Mouse (Mus musculus): ENCODE measurements around the gene Pak6.

Gene Pak6

DNA sequence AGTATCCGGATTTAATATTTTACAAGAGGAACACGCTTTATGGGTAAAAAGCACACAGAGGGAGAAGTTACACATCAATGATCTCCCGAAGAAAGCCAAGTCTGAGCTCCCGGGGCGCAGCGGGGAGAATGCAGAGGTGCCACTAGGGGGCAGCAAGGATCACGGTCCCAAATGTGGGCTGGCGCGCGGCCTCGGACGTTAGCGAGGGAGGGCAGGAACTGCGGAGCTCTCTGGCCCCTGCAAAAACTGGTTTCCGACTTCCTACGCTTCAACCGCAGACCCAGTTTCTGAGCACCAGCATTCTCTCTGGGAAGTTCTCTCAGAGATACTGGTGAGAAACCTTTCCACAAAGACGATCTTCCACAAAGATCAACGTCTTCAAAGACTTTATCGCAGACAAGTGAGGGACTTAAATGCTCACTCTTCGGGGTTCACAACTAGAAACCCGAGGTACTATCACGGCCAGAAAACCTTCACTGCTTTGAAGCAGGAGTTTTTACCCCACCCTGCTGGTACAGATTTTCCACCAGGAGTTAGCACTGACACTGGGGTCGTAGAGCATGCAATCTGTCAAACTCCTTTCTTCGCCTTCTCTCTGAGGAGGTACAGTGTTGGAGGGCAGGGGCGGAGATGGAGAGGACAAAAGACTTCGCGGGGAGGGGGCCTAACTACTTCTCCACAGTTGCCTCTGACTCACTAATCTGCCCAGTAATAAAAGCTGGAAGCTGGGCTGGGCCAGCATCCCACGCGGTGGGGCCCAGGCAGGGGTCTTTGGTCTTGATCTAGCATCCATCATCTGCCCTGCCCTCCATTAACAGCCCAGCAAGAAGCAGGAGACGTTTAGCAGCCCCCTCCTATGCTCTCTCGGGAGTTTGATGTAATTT is 37.3 kb downstream of the Pak6 start:
- peak; percentile 76 for DNase-seq (ENCODE audit: low read depth)

DNA sequence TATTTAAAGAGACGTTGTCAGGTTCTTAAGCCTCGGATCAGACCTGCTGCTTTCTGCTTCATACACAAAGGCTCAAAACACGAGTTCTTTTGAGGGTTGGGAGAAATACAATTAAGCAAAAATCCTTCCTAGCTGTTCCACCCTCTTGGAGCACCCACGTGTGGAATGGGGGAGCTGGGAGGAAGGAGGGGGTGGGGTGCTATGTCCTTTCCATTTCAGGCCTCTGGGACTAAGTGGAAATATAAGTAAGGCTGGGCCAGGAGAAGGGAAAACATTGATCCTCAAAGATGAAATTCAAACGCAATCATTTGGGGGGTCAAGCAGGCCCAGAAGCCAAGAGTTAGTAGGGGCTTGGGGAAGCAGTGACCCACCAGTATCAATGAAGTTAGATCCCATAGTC is 38.1 kb downstream of the Pak6 start:
- no peak for DNase-seq (ENCODE audit: low read depth)

- DNase-seq (ENCODE audit: low read depth): no peak
These were observed 39.1 kb downstream of the Pak6 start for GRCm38 (mm10) chr2:118701971-118702882.

DNA sequence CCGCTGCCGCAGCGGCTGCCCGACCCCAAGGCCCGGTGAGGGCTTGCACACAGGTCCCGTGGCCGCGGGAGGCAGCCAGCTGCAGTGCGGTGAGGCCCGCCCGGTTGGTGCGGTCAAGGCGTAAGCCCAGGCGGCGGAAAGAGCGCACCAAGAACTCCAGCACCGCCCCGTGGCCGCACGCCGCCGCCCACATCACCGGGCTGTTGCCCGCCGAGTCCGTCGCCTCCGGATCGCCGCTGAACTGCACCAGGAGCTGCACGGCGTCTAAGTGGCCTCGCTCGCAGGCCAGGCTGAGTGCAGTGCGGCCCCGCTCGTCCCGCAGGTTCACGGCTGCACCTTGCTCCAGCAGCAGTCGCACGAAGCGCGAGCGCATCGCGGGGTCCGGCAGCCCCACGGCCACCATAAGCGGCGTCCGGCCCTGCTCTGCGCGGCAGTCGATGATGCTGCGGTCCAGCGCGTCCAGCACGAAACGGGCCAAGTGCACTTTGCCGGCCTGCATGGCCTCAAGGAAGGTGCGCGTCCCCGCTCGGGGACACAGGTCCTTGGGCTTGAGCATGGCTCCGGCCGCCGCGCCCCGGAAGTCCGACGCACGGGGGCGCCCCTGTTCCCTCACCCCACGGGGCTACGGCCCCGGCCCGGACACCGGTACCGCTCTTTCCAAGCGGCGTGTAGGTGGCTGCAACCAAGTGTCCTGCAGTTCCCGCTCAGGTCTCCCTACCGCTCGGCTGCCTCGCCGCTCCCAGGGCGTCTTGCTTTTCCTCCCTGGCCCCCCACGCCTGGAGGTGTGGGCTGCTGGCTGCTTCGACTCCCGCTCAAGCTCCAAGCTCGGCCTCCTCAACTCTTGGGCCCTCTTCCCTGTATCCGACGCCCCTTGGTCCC is 40.0 kb downstream of the Pak6 start:
- DNase-seq (ENCODE audit: low read depth): no peak

DNA sequence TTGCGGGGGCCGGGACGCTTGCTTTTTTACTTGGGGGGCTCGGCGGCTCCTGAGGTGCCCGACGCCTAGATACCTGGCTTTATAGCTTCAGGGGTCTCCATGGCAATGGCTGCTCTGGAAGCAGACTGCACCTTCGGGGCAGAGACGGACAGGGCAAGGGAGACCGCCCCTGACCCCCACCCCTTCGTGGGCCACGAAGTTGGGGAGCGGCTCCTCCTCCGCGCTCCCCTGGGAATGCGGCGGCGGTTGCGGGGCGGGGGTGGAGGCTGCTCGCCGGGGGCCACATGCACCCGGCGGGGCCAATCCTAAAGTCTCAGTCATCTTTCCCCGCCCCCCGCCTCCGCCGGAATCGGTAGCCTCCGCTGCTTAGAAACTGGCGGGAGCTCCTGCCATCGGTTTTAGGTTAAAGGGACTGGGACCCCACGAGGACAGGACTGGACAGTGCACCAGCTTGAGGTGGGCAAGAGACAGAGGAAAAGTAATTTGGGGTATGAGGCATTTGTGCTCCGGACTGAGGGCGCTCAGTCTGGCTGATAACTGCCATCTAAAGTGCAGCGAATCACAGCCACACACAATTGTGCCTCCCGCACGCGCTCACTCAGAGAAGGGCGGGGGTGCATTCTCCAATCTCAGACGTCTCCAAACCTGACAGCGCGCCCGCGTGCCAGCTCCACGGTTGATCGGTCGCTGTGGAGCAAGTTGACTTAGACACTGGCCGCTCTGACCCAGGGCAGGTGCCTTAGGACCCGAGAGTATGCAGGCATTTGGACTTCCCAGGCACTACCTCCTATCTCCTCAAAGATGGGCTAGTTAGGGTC is 41.0 kb downstream of the Pak6 start, which contains the start of gene Ankrd63:
Gene Ankrd63 (minus strand): TSS at position 51 of the 818 bp plus-strand sequence.
- DNase-seq (ENCODE audit: low read depth): no peak

DNA sequence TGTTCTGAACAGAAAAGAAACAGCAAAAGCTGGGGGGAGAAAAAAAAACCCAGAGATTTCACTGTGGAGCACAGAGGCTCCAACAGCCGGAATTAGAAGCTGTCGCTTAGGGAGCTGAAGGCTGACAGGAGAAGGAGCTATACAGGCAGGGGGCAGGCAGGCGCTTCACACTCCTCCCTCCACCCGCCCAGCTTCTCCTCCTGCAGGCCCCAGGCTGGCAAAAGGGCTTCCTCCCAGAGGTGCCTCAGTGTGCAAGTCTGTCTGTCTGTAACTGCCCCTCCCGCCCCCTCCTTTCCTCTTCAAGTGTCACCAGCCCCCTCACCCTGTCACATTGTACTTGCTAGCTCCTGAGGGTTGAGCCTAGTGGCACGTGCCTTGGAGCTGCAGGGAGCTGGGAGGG is 43.3 kb downstream of the Pak6 start:
- no peak for DNase-seq (ENCODE audit: low read depth)

GRCm38 (mm10) chr2:118708472-118708871 is 45.4 kb downstream of the Pak6 start:
- no peak for DNase-seq (ENCODE audit: low read depth)

GRCm38 (mm10) chr2:118709655-118710221 is 46.6 kb downstream of the Pak6 start:
- DNase-seq (ENCODE audit: low read depth): no peak

GRCm38 (mm10) chr2:118711038-118711494 is 48.0 kb downstream of the Pak6 start:
- no peak for DNase-seq (ENCODE audit: low read depth)

DNA sequence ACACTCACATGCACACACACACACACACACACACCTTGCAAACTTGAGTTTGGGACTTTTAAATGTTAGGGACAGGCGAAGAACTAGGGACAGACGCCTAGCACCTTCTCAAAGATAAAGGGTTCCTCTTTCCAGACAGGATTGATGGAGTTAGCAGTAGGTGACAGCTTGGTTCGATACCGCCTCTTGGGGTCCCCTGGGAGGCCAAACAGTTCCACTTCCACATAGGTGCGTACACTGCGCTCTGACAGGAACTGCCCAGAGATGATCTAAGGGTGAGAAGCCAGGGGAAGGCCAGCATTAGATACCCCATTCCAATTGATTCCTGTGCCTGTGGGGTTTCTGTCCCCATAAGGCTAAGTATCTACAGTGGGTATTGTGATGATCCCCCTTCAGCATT is 50.5 kb downstream of the Pak6 start:
- no peak for DNase-seq (ENCODE audit: low read depth)

DNA sequence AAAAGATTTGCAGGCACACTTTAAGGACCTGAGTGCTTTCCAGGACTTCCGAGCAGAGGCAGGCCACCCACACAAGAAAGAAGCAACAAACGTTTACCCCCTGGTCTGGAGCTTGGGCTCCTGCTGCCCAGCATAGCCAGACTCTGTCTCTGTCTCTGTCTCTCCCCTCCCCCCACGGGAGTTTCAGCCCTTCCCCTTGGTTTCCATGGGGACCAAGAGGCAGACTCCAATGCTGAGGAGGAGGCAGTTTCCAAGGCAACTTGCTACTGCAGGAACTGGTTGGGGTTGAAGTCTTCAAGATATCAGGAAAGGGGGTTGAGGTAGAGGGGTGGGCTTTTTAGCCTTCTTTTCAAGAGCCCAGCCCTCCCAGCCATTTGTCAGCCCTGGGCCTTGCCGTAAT is 51.1 kb downstream of the Pak6 start:
- no peak for DNase-seq (ENCODE audit: low read depth)

DNA sequence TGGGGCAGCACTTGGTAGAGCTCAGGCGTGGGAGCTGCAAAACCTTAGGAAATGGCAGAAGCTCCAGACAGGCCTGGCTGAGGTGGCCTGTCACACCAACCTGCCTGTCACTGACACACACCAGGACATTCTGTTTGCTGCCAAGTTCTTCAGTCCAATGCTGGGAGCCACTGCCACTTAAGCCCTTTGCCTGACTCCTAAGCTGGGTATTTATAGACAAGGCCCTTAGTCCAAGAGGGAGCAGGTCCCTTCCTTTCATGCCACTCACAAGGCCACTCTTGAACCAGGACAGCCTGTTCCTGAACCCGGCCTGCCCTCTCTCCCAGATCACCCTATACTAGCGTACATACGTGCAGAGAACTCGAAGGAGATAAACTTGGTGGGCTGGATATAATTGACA is 53.6 kb downstream of the Pak6 start:
- no peak for DNase-seq (ENCODE audit: low read depth)

DNA sequence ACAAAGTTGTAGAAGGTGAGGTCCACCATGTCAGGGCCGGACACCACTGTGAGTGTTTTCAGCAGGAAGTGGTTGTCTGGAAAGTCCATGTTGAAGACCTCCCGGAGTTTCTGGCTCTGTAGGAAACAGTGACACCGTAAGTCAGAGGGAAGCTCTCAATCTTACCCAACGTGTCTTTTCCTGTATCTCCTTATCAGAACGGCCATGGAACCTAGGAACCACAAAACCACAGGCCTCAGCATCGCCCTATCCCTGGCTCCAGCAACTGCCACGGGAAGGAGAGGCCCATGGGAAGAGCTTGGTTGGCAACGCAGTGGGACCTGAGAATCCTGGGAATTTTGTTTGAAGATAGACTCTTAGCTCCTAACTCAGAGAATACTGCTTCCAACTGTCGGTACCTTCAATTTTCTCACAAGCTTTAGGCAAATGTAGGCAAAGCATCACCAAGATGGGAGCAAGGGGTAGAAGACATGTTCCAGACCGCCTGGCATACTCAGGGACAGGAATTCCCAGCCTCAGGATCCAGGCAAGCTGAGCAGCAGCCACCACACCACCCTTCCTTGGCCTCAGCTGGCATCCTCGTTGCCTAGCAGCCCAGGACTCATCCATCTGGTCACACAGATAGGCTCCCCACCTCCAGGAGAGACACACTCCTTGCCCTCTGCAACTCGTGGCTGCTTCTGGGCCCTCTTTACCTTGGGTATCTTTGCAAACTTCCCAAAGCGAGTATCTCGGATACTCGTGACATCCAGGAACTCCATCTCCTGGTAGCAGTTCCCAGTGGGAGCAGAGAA is 60.8 kb downstream of the Pak6 start:
- no peak for DNase-seq (ENCODE audit: low read depth)

- no peak for DNase-seq (ENCODE audit: low read depth)
These were observed 62.4 kb downstream of the Pak6 start for GRCm38 (mm10) chr2:118725511-118725910.

GRCm38 (mm10) chr2:118726873-118727272 is 63.8 kb downstream of the Pak6 start:
- DNase-seq (ENCODE audit: low read depth): no peak

GRCm38 (mm10) chr2:118727911-118728310 is 64.8 kb downstream of the Pak6 start:
- no peak for DNase-seq (ENCODE audit: low read depth)

- DNase-seq (ENCODE audit: low read depth): no peak
These were observed 65.2 kb downstream of the Pak6 start, which contains the start of gene Plcb2 for GRCm38 (mm10) chr2:118728337-118728736. Gene Plcb2 (minus strand): TSS chr2:118728438.

DNA sequence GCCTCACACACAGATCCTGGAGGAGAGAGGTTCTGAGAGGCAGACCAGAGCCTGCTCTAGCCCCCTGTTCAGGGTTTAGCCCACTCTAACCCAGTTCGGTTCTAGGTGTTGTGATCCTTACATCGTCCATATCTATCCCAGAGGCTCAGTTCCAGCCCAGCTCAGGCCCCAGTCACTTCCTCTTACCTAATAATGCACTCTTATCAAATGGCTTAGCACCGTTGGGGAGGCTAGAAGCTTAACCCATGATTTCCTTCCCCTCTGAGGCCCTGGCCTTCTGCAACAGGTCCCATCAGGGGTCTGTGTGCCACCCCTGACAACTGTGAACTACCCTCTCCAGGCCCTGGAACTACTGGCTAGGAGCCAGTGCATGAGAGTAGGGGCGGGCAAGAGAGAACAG is 66.1 kb downstream of the Pak6 start:
- DNase-seq (ENCODE audit: low read depth): no peak

DNA sequence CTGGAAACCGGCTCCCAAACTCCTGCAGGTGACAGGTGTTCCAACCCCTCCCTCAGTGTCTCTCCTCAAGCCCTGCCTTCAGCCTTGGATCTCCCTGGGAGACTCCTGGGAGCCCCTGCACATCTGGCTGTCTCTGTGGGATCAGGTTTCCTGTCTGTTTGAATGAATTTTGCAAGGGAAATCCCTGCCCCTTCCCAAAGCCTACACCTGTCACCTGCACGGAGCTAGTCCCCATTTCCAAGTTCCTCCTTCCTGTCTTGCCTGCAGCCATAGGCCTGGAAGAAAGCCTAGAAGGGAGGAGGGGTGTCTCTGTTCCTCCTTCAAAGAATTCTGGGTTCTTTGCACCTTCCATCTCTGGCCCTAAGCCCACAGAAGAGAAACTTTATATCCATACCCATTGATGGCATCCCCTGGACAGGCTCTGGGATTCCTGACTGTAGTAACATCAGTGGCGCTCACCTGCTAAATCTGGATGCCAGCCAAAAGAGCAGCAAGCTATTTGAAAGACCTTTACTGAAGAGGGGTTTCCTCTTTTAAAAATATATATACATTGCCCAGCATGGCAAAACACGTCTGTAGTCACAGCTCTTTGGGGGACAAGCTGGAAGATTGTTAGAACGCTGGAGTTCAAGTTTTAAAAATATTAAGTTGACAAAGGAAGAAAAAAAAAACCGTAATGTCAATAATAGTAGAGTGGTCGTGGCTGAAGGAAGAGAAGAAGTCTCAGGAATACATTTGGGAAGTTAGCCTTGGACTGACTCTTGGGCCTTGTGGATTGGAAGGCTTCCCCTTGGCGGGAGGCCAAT is 66.9 kb downstream of the Pak6 start:
- no peak for DNase-seq (ENCODE audit: low read depth)

Data from c-Kit-positive CD71-negative TER-119-negative erythroid progenitor cells, embryonic 14.5 days (primary cell).